Mouse (Mus musculus): ENCODE measurements around the gene Tie1. TPM values are rescaled to one million over a fixed set of nuclear protein-coding genes. Genes with fewer than 3 reads are reported as not detected.
A peak's percentile ranks its signal among the peaks of the same experiment; 100 is the strongest.
"Not testable (repeated sequence)": the region's sequence is repeated elsewhere in the genome, so short reads cannot be mapped to it uniquely, and the experiment has no call there.

Tie1 gene
- polyA plus RNA-seq, 1 experiment: 245 TPM

DNA sequence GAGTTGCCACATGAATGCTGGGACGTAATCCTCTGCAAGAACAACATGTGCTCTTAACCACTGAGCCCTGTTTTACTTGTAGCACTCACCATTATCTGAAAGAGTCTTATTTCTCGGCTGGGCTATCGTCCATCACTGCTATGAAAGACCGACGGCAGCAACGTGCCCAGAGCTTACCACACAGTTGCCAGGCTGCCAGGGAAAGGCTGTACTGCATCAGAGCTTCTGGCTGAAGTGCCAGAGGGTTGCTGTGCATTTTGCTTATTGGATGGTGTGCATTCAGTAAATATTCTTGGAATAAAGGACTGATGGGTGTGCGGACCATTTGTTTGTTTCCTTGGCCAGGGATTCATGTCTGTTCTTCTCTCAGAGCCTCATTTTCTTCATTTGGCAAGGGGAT is 34.1 kb upstream of the Tie1 start:
- 60% methylated on average over 7 of the region's 7 CpGs for WGBS
- no peak for DNase-seq
- TF ChIP-seq POLR2A (IDR thresholded peaks at IDR 0.05; ENCODE audit: borderline replicate concordance, extremely low read depth, low read depth, low read length) (no peak), CTCF (IDR thresholded peaks at IDR 0.05; ENCODE audit: insufficient read depth, low read length) (no peak)
- Histone ChIP-seq H3K4me1 (ENCODE audit: control insufficient read depth, insufficient read depth, low read length) (no peaks in the 10 kb centered on the region), H3K4me3 (replicated peaks; ENCODE audit: extremely low read depth, low read depth, low read length) (no peak overlapping the region)

DNA sequence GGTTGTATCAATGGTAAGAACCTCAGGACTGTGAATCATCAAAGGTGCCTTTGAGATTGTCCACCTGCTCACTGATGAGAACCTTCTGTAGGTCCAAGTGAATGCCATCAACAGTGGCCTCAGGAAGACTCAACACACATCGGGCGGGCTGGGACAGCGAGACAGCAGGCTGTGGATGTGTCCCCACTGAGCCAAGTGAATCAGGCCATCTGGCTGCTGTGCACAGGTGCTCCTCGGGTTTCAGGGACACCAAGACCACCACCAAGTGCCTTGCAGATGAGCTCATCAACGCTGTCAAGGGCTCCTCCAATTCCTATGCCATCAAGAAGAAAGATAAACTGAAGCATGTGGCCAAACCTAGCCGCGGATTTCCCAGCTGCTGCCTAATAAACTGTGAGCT is 32.4 kb upstream of the Tie1 start:
- WGBS: 80% methylated on average over 7 of the region's 7 CpGs
- H3K4me3 ChIP-seq (replicated peaks; ENCODE audit: extremely low read depth, low read depth, low read length): no peak overlapping the region
- TF ChIP-seq CTCF (IDR thresholded peaks at IDR 0.05; ENCODE audit: insufficient read depth, low read length): no peak
- no peak for TF ChIP-seq POLR2A (IDR thresholded peaks at IDR 0.05; ENCODE audit: borderline replicate concordance, extremely low read depth, low read depth, low read length)
- H3K4me1 ChIP-seq (ENCODE audit: control insufficient read depth, insufficient read depth, low read length): no peaks in the 10 kb centered on the region
- DNase-seq: no peak

DNA sequence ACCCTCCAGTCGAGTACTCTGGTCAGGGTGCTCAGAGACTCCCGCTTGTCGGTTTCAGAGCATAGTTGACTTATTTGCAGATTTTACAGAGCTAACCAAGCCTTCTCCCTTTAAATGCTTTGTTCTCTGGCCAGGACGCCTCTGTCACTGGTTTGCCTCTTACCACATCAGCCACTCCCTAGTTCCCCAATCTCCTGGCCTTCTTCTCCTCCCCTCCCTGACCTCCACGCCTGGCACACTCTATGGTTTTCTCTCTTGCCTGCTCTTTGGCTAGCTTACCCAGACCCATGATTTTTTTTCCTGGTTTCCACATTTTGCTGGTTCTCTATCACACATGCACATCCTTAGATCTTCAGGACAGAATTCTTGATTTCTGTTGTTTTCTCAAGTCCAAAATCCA is 28.3 kb upstream of the Tie1 start:
- WGBS: 61% methylated on average over 5 of the region's 5 CpGs
- H3K4me3 ChIP-seq (replicated peaks; ENCODE audit: extremely low read depth, low read depth, low read length): no peak overlapping the region
- peaks cover 4% of the 10 kb centered on the region for H3K4me1 ChIP-seq (ENCODE audit: control insufficient read depth, insufficient read depth, low read length)
- no peak for DNase-seq
- TF ChIP-seq POLR2A (IDR thresholded peaks at IDR 0.05; ENCODE audit: borderline replicate concordance, extremely low read depth, low read depth, low read length) (no peak), CTCF (IDR thresholded peaks at IDR 0.05; ENCODE audit: insufficient read depth, low read length) (no peak)

DNA sequence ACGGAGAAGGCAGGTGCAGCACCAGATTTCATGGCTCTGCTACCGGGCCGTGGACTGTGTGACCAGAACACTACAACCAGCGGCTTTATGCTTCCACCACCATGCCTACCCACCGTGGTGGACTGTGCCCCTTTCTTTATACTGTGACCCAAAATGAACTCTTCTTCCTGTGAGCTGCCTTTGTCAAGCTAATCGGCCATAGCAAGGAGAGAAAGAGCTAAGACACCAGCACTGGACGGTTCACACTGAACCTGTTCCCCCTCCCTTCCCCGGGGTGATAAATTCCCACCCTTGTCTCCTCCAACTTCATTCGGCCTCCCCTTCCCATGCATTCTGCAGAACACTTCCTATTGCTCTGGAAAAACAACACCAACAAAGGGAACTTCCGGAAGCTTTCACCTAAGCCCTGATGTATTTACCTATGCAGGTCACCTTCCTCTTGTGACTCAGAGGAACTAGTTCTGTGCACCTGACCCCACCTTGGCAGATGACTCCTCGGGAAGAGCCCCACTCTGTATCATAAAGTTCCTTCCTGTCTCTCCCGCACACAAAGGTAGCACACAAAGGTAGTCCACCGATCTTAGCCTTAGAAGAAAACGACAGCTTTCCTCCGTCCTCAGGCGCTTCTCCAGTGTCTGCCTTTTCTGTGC is 27.8 kb upstream of the Tie1 start:
- TF ChIP-seq POLR2A (IDR thresholded peaks at IDR 0.05; ENCODE audit: borderline replicate concordance, extremely low read depth, low read depth, low read length) (no peak), CTCF (IDR thresholded peaks at IDR 0.05; ENCODE audit: insufficient read depth, low read length) (no peak)
- WGBS: 44% methylated on average over 16 of the region's 16 CpGs
- Histone ChIP-seq H3K4me3 (replicated peaks; ENCODE audit: extremely low read depth, low read depth, low read length) (no peak overlapping the region), H3K4me1 (ENCODE audit: control insufficient read depth, insufficient read depth, low read length) (peaks cover 4% of the 10 kb centered on the region)
- no peak for DNase-seq

DNA sequence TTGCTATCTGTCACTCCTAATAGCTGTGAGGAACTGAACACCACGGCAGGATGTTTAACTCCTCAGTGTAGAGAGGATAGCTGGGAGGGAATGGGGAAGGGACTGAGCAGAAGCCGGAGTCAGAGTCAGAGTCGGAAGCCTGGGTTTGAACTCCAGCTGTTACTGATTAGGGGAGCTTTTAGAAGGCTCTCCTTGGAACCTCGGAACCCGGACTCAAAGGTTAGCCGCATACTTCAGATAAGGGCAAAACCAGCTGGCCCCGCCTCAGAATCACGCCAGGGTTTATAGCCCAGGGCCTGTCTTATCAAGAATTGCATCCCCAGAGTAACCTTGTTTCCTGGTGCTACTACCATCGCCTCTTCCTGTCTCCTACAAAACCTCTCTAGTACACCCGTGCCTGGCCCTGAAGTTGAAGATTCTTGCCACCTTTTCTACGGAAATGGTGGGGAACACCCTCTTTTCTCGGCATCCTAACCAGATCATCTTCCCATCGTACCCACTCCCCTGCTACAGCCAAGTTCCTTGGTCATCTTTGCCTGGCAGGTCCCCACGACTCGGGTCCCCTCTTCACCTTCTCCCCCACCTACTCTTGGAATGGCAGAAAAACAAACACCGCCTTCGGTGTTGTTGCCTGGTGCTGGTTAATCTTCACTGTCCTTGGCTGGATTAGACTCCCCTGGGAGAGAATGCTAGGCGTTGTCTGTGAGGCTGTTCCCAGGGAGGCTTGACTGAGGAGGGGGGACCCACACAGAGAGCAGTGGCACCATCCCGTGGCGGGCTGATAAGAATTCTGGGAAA is 27.0 kb upstream of the Tie1 start:
- TF ChIP-seq CTCF (IDR thresholded peaks at IDR 0.05; ENCODE audit: insufficient read depth, low read length): peak; percentile 27; the same call in 1 of the 2 replicates
- no peak for TF ChIP-seq POLR2A (IDR thresholded peaks at IDR 0.05; ENCODE audit: borderline replicate concordance, extremely low read depth, low read depth, low read length)
- DNase-seq: peak; percentile 43
- Histone ChIP-seq H3K4me3 (replicated peaks; ENCODE audit: extremely low read depth, low read depth, low read length) (no peak overlapping the region), H3K4me1 (ENCODE audit: control insufficient read depth, insufficient read depth, low read length) (peaks cover 4% of the 10 kb centered on the region)
- 21% methylated on average over 20 of the region's 20 CpGs for WGBS

DNA sequence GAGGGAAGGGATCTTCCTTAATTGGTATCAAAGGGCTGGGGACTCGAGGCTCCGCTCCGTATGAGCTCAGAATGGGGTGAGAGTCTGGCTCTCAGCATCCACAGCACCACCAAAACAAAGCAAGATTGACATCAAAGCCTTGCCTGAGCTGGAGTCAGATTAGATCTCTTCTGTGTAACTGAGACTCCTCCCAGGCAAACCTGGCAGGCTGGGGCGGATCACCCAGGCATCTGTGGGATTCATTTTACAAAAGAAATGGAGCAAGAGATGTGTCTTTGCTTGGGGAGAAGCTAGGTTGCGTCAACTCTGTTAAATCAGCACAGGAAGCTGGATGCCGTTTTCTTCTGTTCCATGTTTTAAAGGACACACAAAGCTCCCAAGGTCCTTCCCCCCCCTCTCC is 19.2 kb upstream of the Tie1 start:
- H3K4me3 ChIP-seq (replicated peaks; ENCODE audit: extremely low read depth, low read depth, low read length): no peak overlapping the region
- TF ChIP-seq CTCF (IDR thresholded peaks at IDR 0.05; ENCODE audit: insufficient read depth, low read length) (no peak), POLR2A (IDR thresholded peaks at IDR 0.05; ENCODE audit: borderline replicate concordance, extremely low read depth, low read depth, low read length) (no peak)
- peaks cover 13% of the 10 kb centered on the region for H3K4me1 ChIP-seq (ENCODE audit: control insufficient read depth, insufficient read depth, low read length)
- DNase-seq: no peak
- 21% methylated on average over 6 of the region's 6 CpGs for WGBS

DNA sequence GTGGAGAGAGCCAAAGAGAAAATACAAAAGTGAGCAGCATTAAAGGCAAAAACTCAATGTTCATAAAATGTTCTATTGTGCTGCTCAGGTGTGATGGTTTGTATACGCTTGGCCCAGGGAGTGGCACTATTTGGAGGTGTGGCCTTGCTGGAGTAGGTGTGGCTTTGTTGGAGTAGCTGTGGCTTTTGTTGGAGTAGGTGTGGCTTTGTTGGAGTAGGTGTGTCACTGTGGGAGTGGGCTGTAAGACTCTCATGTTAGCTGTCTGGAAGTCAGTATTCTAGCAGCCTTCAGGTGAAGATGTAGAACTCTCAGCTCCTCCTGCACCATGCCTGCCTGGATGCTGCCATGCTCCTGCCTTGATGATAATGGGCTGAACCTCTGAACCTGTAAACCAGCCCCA is 17.3 kb upstream of the Tie1 start:
- WGBS: 73% methylated on average over 1 of the region's 1 CpGs
- not testable (repeated sequence) for H3K4me3 ChIP-seq (replicated peaks; ENCODE audit: extremely low read depth, low read depth, low read length); DNase-seq
- H3K4me1 ChIP-seq (ENCODE audit: control insufficient read depth, insufficient read depth, low read length): peaks cover 13% of the 10 kb centered on the region

DNA sequence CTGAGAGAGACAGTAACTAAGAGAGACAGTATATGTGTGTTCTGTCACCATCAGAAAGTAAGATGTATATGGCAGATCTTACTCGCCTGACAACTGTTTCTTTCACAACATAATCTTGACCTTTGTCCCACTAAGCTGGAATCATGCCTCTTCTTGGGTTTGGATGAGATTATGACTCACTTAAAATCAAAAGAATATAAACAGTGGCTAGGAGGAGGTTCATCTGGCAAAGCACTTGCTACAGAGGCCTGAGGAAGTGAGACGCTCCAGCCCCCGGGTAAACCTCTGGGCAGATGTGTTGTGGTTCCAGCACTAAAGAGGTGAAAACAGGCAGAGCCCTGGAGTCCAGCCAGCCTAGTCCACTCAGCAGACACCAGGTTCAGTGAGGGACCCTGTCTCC is 15.7 kb upstream of the Tie1 start:
- DNase-seq: no peak

DNA sequence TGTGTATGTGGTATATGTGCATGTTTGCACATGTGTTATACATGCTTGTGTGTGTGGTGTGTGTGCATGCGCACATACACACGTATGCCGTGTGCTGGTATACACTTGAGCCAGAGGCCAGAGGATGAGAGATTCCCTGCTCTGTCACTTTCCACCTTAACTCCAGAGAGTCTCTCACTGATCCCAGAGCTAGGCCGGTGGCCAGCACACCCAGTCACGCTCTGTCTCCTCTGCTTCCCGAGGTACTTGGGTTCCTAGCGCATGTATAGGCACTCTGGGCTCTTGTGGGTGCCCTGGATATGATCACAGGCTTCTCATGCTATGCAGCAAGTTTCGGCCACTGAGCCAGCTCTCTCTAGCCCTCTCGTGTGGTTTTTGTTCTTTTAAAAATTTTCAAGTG is 10.9 kb upstream of the Tie1 start:
- peaks cover 6% of the 10 kb centered on the region for H3K4me1 ChIP-seq (ENCODE audit: control insufficient read depth, insufficient read depth, low read length)
- DNase-seq: no peak
- no peak overlapping the region for H3K4me3 ChIP-seq (replicated peaks; ENCODE audit: extremely low read depth, low read depth, low read length)
- WGBS: 55% methylated on average over 9 of the region's 9 CpGs
- TF ChIP-seq POLR2A (IDR thresholded peaks at IDR 0.05; ENCODE audit: borderline replicate concordance, extremely low read depth, low read depth, low read length): no peak
- TF ChIP-seq CTCF (IDR thresholded peaks at IDR 0.05; ENCODE audit: insufficient read depth, low read length): no peak

More for the DNA sequence above, 15.7 kb upstream of the Tie1 start:
- peaks cover 14% of the 10 kb centered on the region for H3K4me1 ChIP-seq (ENCODE audit: control insufficient read depth, insufficient read depth, low read length)
- TF ChIP-seq CTCF (IDR thresholded peaks at IDR 0.05; ENCODE audit: insufficient read depth, low read length) (no peak), POLR2A (IDR thresholded peaks at IDR 0.05; ENCODE audit: borderline replicate concordance, extremely low read depth, low read depth, low read length) (no peak)
- 18% methylated on average over 3 of the region's 3 CpGs for WGBS
- no peak overlapping the region for H3K4me3 ChIP-seq (replicated peaks; ENCODE audit: extremely low read depth, low read depth, low read length)

DNA sequence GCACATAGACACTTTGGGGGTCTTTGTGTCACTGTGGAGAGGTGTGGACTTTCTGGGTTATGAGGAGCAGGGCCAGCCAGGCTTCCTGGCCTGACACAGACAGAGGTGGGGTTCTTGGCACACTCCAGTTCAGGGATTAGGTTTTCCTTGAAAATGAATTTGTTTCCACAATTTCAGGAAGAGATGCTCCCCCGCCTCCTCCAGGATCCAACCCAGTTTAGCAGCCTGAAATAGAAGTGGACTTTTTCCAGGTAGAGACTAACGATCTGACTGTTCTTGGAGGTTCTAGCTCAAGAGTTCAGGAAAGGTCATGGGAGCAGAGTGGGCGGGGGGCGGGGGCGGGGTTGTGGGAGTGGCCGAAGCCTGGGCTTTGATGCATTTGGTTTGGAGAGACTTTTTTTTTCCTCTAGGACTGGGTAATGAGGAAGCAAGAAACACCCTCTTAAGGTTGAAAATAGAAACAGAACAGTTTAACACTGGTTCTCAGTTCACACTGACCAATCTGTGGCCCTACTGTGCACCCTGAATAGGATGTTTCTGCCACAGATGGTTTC is 10.4 kb upstream of the Tie1 start:
- H3K4me1 ChIP-seq (ENCODE audit: control insufficient read depth, insufficient read depth, low read length): peaks cover 4% of the 10 kb centered on the region; the same call in 1 of the 2 replicates
- 41% methylated on average over 6 of the region's 6 CpGs for WGBS
- no peak overlapping the region for H3K4me3 ChIP-seq (replicated peaks; ENCODE audit: extremely low read depth, low read depth, low read length)
- DNase-seq: no peak
- TF ChIP-seq POLR2A (IDR thresholded peaks at IDR 0.05; ENCODE audit: borderline replicate concordance, extremely low read depth, low read depth, low read length): no peak
- no peak for TF ChIP-seq CTCF (IDR thresholded peaks at IDR 0.05; ENCODE audit: insufficient read depth, low read length)
